Mouse (Mus musculus): ENCODE results near the gene Srsf10. TPM values are rescaled to one million over a fixed set of nuclear protein-coding genes. Genes with fewer than 3 reads are reported as not detected.

Gene Srsf10
- polyA plus RNA-seq, 1 experiment from 2014 or later: 349 TPM

DNA sequence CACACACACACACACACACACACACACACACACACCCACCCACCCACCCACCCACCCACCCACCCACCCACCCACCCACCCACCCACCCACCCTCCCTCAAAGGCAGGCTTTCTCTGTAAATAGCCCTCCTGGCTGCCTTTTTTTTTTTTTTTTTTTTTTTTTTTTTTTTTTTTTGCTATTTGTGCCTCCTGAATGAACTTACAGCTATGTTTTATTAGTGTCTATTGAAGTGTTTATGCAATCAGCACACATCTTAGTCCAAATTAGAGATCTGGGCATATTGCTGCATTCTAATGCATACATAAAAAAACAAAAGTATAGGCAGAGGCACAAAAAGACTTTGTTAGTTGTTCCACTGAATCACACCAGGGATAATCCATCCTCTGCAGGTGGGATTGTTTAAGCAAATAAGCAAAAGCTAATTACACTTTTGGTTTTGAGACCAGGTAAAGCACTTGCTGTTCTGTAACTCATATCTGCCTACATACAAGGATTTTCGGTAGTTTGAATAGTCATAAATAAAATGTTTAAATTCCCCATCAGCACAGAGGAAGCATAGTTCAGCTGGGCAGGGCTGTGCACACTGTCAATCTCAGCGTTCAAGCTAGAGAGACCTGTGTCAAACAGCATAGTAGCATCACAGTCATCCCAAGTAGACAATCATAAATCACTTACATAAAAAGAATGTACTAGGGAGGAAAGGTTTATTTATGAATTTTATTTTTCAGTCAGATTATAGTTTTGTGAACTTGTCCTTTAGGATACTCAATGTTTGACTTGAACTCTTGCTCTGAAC lies 14.9 kb downstream of the Srsf10 start:
- Histone ChIP-seq H3K4me1 (ENCODE audit: control insufficient read depth, insufficient read depth, low read length) (peaks cover 26% of the 10 kb centered on the region), H3K9ac (ENCODE audit: low read length) (no peak overlapping the region), H3K4me3 (ENCODE audit: low read depth, low read length) (no peak overlapping the region), H3K4me2 (ENCODE audit: low read depth) (peak overlapping the region; percentile 19), H3K9me3 (ENCODE audit: control insufficient read depth, low read length) (no peaks in the 10 kb centered on the region), H3K27me3 (ENCODE audit: control insufficient read depth, insufficient read depth, low read length) (no peaks in the 10 kb centered on the region), H3K36me3 (ENCODE audit: control insufficient read depth, insufficient read depth, low read length) (peaks cover 2% of the 10 kb centered on the region; the same call in 1 of the 2 replicates), H3K27ac (ENCODE audit: low read depth, low read length) (no peak overlapping the region)
- DNase-seq (ENCODE audit: low spot score): no peak
- WGBS: 49% methylated on average over 2 of the region's 2 CpGs
- ATAC-seq (ENCODE audit: insufficient read depth, low FRiP score, low TSS enrichment): no peak

DNA sequence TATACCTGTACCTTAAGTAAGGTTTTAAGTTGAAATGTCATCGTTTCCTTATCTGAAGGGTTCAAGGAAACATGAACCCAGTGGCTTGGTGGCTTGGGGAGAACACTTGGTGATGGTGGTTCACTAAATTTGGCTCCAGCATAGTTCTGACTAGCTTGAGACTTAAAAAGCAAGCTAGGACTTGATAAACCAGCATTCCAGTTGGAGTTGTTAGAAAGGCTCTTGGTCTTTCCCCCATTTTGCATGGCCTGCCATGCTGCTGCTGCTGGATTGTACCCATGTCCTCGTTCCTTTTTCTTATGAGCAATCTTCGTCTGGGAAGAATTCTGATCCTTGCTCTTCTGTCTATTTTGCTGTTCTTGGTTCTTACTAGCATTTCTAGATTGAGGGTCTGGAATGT lies 16.5 kb downstream of the Srsf10 start:
- Histone ChIP-seq H3K9me3 (ENCODE audit: control insufficient read depth, low read length) (no peaks in the 10 kb centered on the region), H3K4me2 (ENCODE audit: low read depth) (peak overlapping the region; percentile 88), H3K4me3 (ENCODE audit: low read depth, low read length) (peak overlapping the region; percentile 84), H3K27me3 (ENCODE audit: control insufficient read depth, insufficient read depth, low read length) (no peaks in the 10 kb centered on the region), H3K9ac (ENCODE audit: low read length) (peak overlapping the region; percentile 11; the same call in 1 of the 2 replicates), H3K36me3 (ENCODE audit: control insufficient read depth, insufficient read depth, low read length) (peaks cover 2% of the 10 kb centered on the region; the same call in 1 of the 2 replicates), H3K27ac (ENCODE audit: low read depth, low read length) (no peak overlapping the region), H3K4me1 (ENCODE audit: control insufficient read depth, insufficient read depth, low read length) (peaks cover 40% of the 10 kb centered on the region)
- DNase-seq (ENCODE audit: low spot score) (no peak), ATAC-seq (ENCODE audit: insufficient read depth, low FRiP score, low TSS enrichment) (no peak)
- 62% methylated on average over 3 of the region's 3 CpGs for WGBS

DNA sequence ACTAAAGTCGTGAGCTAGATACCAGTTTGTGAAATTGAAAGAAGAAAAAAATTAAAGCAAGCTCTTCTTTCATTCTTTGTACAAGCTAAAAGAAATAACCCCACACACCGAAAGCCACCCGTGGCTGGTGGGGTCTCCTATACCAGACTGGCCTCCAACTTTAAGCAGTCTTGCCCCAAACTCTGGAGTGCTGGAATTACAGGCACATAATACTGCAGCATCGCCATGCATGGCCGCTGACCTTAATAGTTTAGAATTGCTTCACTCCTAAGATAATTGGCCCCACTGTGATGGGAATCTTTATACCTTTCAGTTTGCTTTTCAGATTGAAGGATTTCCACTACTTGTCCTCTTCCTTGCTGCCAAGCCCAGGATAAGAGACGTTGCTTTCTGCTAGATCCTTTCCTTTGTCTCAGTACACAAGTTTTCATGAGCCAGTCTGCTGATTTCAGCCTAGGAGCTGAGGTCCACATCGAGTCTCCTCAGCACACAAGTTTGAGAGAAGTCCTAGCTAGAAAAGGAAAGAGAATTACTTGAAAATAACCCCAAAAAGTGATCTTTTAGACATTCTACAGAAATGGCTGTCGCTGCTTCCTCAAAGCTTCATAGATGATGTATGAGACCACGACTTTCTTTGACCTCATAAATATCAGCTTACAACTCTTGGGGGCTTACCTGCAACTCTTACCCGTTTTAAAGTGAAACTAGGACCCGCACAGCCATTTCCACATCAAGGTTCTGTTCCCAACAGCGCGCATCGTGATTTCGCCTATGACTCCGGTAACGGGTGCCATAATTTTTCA lies 17.2 kb downstream of the Srsf10 start:
- Histone ChIP-seq H3K4me1 (ENCODE audit: control insufficient read depth, insufficient read depth, low read length) (peaks cover 41% of the 10 kb centered on the region), H3K4me2 (ENCODE audit: low read depth) (peak overlapping the region; percentile 88), H3K9me3 (ENCODE audit: control insufficient read depth, low read length) (no peaks in the 10 kb centered on the region), H3K36me3 (ENCODE audit: control insufficient read depth, insufficient read depth, low read length) (peaks cover 2% of the 10 kb centered on the region; the same call in 1 of the 2 replicates), H3K4me3 (ENCODE audit: low read depth, low read length) (peak overlapping the region; percentile 84), H3K9ac (ENCODE audit: low read length) (peak overlapping the region; percentile 98), H3K27me3 (ENCODE audit: control insufficient read depth, insufficient read depth, low read length) (no peaks in the 10 kb centered on the region), H3K27ac (ENCODE audit: low read depth, low read length) (peak overlapping the region; percentile 99)
- WGBS: 13% methylated on average over 17 of the region's 17 CpGs
- no peak for DNase-seq (ENCODE audit: low spot score)
- no peak for ATAC-seq (ENCODE audit: insufficient read depth, low FRiP score, low TSS enrichment)

DNA sequence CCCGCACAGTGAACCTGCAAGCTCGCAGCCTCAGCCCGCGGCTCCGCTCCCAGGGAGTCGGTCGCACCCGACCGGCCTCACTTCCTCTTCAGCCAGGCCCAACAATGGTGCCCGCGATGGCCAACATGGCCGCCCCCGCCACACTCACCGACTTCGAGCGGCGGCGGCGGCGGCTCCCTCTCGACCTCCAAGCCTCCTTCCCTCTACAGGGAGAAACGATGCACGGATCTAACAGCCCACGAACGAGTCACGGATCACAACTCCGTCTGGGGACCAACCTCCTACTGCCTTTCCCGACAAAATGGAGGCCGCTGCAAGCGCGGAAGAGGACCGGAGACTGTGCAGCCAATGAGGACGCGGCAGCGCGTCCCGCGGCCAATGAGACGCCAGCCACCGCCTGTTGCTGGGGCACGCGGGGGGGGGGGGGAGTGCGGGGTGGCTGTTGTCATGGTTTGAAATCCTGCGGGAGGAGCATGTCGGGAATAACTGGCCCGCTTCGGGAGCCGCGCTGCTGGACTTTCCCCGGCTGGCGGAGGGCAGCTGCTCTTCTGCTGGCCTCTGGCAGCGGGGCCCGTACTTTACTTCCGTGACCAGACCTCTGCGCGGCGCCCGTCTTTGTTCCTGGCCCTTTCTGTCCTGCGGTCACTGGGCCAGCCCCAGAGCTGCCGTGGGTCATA lies 18.1 kb downstream of the Srsf10 start, which contains the start of gene Pnrc2:
Pnrc2 (minus strand) TSS at position 325 of the 677 bp plus-strand sequence.
- no peaks in the 10 kb centered on the region for H3K9me3 ChIP-seq (ENCODE audit: control insufficient read depth, low read length)
- DNase-seq (ENCODE audit: low spot score) (peak; percentile 94), ATAC-seq (ENCODE audit: insufficient read depth, low FRiP score, low TSS enrichment) (peak; percentile 95)
- H3K4me3 ChIP-seq (ENCODE audit: low read depth, low read length): peak within 1 kb of the TSS; percentile 84
- peak within 1 kb of the TSS; percentile 88 for H3K4me2 ChIP-seq (ENCODE audit: low read depth)
- peak within 1 kb of the TSS; percentile 98 for H3K9ac ChIP-seq (ENCODE audit: low read length)
- H3K27me3 ChIP-seq (ENCODE audit: control insufficient read depth, insufficient read depth, low read length): no peaks in the 10 kb centered on the region
- under 1% methylated on average over 56 of the region's 60 CpGs for WGBS
- peaks cover 2% of the 10 kb centered on the region; the same call in 1 of the 2 replicates for H3K36me3 ChIP-seq (ENCODE audit: control insufficient read depth, insufficient read depth, low read length)
- H3K4me1 ChIP-seq (ENCODE audit: control insufficient read depth, insufficient read depth, low read length): peaks cover 41% of the 10 kb centered on the region
- H3K27ac ChIP-seq (ENCODE audit: low read depth, low read length): peak within 1 kb of the TSS; percentile 99

GRCm38 (mm10) chr4:135874564-135875535 lies 19.3 kb downstream of the Srsf10 start:
- Histone ChIP-seq H3K4me2 (ENCODE audit: low read depth) (peak overlapping the region; percentile 88; the same call in 1 of the 2 replicates), H3K27ac (ENCODE audit: low read depth, low read length) (peak overlapping the region; percentile 99), H3K9ac (ENCODE audit: low read length) (peak overlapping the region; percentile 69), H3K9me3 (ENCODE audit: control insufficient read depth, low read length) (no peaks in the 10 kb centered on the region), H3K4me3 (ENCODE audit: low read depth, low read length) (no peak overlapping the region), H3K36me3 (ENCODE audit: control insufficient read depth, insufficient read depth, low read length) (peaks cover 2% of the 10 kb centered on the region; the same call in 1 of the 2 replicates), H3K27me3 (ENCODE audit: control insufficient read depth, insufficient read depth, low read length) (no peaks in the 10 kb centered on the region), H3K4me1 (ENCODE audit: control insufficient read depth, insufficient read depth, low read length) (peaks cover 41% of the 10 kb centered on the region)
- 84% methylated on average over 10 of the region's 10 CpGs for whole genome bisulfite sequencing
- no peak for ATAC-seq (ENCODE audit: insufficient read depth, low FRiP score, low TSS enrichment)
- no peak for DNase-seq (ENCODE audit: low spot score)

DNA sequence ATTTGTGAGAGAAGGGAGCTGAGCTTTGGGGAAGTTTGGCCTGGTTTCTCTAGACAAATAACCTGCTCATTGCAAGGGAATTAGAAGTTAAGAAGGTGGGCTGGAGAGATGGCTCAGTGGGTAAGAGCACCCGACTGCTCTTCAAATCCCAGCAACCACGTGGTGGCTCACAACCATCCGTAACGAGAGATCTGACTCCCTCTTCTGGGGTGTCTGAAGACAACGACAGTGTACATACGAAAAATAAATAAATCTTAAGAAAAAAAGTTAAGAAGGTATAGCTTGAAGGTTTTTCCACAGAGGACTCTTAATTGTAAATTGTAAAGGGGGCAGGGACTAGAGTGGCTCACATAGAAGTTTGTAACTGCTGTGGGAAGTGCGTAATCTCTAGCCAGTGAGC lies 20.0 kb downstream of the Srsf10 start:
- DNase-seq (ENCODE audit: low spot score) (no peak), ATAC-seq (ENCODE audit: insufficient read depth, low FRiP score, low TSS enrichment) (no peak)
- WGBS: 35% methylated on average over 7 of the region's 7 CpGs
- H3K27me3 ChIP-seq (ENCODE audit: control insufficient read depth, insufficient read depth, low read length): no peaks in the 10 kb centered on the region
- H3K36me3 ChIP-seq (ENCODE audit: control insufficient read depth, insufficient read depth, low read length): peaks cover 2% of the 10 kb centered on the region; the same call in 1 of the 2 replicates
- peaks cover 39% of the 10 kb centered on the region for H3K4me1 ChIP-seq (ENCODE audit: control insufficient read depth, insufficient read depth, low read length)
- H3K4me2 ChIP-seq (ENCODE audit: low read depth): no peak overlapping the region
- H3K27ac ChIP-seq (ENCODE audit: low read depth, low read length): no peak overlapping the region
- no peak overlapping the region for H3K9ac ChIP-seq (ENCODE audit: low read length)
- no peaks in the 10 kb centered on the region for H3K9me3 ChIP-seq (ENCODE audit: control insufficient read depth, low read length)
- no peak overlapping the region for H3K4me3 ChIP-seq (ENCODE audit: low read depth, low read length)

DNA sequence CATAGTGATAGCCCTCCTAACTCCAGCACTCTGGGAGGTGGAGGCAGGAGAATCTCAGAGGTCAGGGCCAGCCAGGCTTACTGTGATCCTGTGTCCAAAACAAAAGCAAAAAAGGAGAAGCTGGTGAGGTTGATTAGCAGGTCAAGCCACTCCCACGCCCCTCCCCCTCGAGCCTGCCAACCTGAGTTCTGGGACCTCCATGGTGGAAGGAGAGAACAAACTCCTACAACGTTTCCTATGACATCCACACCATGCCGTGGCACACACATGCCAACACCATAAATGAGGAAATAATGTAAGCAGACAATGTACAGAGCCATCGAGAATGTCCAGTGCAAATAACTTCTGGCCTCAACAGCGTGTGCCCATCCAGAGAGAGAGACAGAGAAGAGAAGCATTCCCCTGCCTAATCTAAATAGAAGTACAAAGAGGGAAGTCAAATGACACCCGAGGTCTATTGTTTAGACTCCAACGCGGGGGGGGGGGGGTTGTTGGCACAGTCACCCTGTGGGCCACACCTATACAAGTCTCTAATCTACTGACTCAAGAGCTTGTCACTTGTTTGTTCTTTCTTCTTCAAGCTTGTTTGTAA lies 20.5 kb downstream of the Srsf10 start:
- 0 out of 2 replicates have a peak overlapping the region, but pooled peaks have one; percentile 8 for H3K27ac ChIP-seq (ENCODE audit: low read depth, low read length)
- peaks cover 2% of the 10 kb centered on the region; the same call in 1 of the 2 replicates for H3K36me3 ChIP-seq (ENCODE audit: control insufficient read depth, insufficient read depth, low read length)
- 6% methylated on average over 9 of the region's 9 CpGs for WGBS
- H3K4me1 ChIP-seq (ENCODE audit: control insufficient read depth, insufficient read depth, low read length): peaks cover 34% of the 10 kb centered on the region
- H3K9ac ChIP-seq (ENCODE audit: low read length): peak overlapping the region; percentile 33; the same call in 1 of the 2 replicates
- H3K4me3 ChIP-seq (ENCODE audit: low read depth, low read length): no peak overlapping the region
- no peaks in the 10 kb centered on the region for H3K27me3 ChIP-seq (ENCODE audit: control insufficient read depth, insufficient read depth, low read length)
- ATAC-seq (ENCODE audit: insufficient read depth, low FRiP score, low TSS enrichment): no peak
- peak; percentile 42 for DNase-seq (ENCODE audit: low spot score)
- H3K9me3 ChIP-seq (ENCODE audit: control insufficient read depth, low read length): no peaks in the 10 kb centered on the region
- H3K4me2 ChIP-seq (ENCODE audit: low read depth): peak overlapping the region; percentile 42
